Mouse (Mus musculus) midbrain, embryonic 12.5 days (tissue): ENCODE measurements at regions not wholly inside any gene's neighbourhood (a gene's known extent, or its start where the extent isn't known, plus 50 kb on each side); places are given as distances from the start of the nearest gene placed in this dataset.
A peak's percentile ranks its signal among the peaks of the same experiment; 100 is the strongest.

ENCODE experiments used
- ATAC-seq: fragments of 200-750 bp; cut with Nextera tagmentation; 2 replicates; pipeline ENCODE4 v1.8.0; 2017; ENCODE audit warnings: low read depth, moderate TSS enrichment, moderate library complexity; ENCODE audit not compliant: low FRiP score
- H3K27ac ChIP-seq: fragments of 300-500 bp; sonication (generic); replicated peaks from 2 replicates; pipeline ENCODE4 v1.5.1; 2016; ENCODE audit warnings: mild to moderate bottlenecking
- H3K27me3 ChIP-seq: fragments of 300-500 bp; sonication (generic); 2 replicates; pipeline ENCODE4 v1.6.1; 2016; ENCODE audit warnings: mild to moderate bottlenecking
- H3K36me3 ChIP-seq: fragments of 300-500 bp; sonication (generic); 2 replicates; pipeline ENCODE4 v1.6.1; 2016
- H3K4me1 ChIP-seq: fragments of 300-500 bp; sonication (generic); 2 replicates; pipeline ENCODE4 v1.6.1; 2016
- H3K4me2 ChIP-seq: fragments of 300-500 bp; sonication (generic); replicated peaks from 2 replicates; pipeline ENCODE4 v1.6.1; 2016; ENCODE audit warnings: mild to moderate bottlenecking, moderate library complexity
- H3K4me3 ChIP-seq: fragments of 300-500 bp; sonication (generic); 2 replicates; pipeline ENCODE4 v1.5.1; 2016; ENCODE audit warnings: mild to moderate bottlenecking
- H3K9ac ChIP-seq: fragments of 300-500 bp; sonication (generic); replicated peaks from 2 replicates; pipeline ENCODE4 v1.6.1; 2016; ENCODE audit warnings: mild to moderate bottlenecking, moderate library complexity
- H3K9me3 ChIP-seq: fragments of 300-500 bp; sonication (generic); 2 replicates; pipeline ENCODE4 v1.6.1; 2016; ENCODE audit warnings: mild to moderate bottlenecking
- WGBS: fragments of 180-500 bp; shearing (Covaris S2); methylation state at CpG from one replicate; pipeline ENCODE4 v1.1.7; 2016; 5-methylcytosine and 5-hydroxymethylcytosine counted together

DNA sequence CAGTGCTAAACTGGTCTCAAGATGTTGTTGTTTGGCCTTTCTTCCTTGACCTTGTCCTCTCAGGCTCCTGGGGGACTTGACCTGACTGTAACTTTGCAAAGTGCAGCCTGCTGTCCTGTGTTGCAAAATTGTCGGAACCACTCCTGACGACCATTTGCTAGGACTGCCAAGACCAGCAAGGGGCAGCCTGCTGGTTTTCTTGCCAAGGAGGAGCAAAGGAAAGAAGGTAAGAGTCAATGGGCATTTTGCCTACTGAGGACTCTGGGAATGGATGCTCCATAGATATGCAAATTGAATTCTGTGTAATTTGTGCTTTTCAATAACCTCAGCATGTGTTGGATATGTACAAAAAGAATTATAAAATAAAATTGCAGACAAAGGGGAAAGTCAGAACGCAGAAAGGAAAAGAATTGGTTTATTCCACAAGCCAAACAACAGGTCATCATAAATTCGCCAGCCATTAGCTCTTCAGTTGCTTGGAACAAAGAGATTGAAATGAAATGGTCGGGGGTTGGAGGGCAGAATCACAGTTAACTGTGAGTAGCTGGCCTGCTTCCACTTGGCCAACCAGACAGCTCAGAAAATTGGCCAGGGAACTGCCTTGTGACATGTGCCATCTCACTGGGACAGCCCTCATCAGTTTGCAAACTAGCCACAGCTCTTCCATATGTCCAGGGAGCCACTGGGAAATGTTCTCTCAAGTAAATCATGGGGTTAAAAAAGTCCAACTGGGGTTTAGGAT lies 256.5 kb upstream of the Gm10192 start:
- Histone ChIP-seq H3K4me3 (no peak overlapping the region), H3K9ac (no peak overlapping the region), H3K4me1 (no peaks in the 10 kb centered on the region), H3K36me3 (no peaks in the 10 kb centered on the region), H3K4me2 (no peak overlapping the region), H3K27me3 (no peaks in the 10 kb centered on the region), H3K27ac (no peak overlapping the region), H3K9me3 (no peaks in the 10 kb centered on the region)
- ATAC-seq: no peak
- WGBS: 69% methylated on average over 5 of the region's 5 CpGs

DNA sequence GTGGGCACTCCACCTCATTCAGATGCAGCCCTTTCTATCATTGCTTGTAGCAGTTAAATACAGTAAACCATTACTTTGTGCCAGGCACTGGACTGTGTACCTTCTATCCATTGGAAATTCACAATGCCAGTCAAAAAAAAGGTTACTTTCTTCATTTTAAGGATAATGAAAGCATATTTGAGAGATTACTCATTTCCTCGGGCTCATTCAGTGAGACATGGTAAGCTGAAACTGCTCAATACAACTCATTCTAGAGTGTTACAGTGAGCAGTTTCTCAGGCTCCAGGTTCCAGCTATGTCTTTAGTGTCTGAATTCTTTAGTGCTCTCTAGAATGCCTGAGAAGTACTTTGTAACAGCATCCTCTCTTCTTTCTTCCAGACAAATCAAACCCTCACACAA lies 249.7 kb upstream of the Gm10192 start:
- no peak overlapping the region for H3K4me3 ChIP-seq
- WGBS: 64% methylated on average over 1 of the region's 1 CpGs
- H3K36me3 ChIP-seq: no peaks in the 10 kb centered on the region
- no peak overlapping the region for H3K27ac ChIP-seq
- H3K4me1 ChIP-seq: peaks cover 5% of the 10 kb centered on the region; the same call in 1 of the 2 replicates
- ATAC-seq: no peak
- no peaks in the 10 kb centered on the region for H3K9me3 ChIP-seq
- no peaks in the 10 kb centered on the region for H3K27me3 ChIP-seq
- no peak overlapping the region for H3K9ac ChIP-seq
- H3K4me2 ChIP-seq: no peak overlapping the region

- no peak overlapping the region for H3K9ac ChIP-seq
- H3K27ac ChIP-seq: no peak overlapping the region
- no peaks in the 10 kb centered on the region for H3K36me3 ChIP-seq
- H3K4me2 ChIP-seq: no peak overlapping the region
- ATAC-seq: no peak
- no peaks in the 10 kb centered on the region for H3K27me3 ChIP-seq
- no peak overlapping the region for H3K4me3 ChIP-seq
- peaks cover 5% of the 10 kb centered on the region; the same call in 1 of the 2 replicates for H3K4me1 ChIP-seq
- no peaks in the 10 kb centered on the region for H3K9me3 ChIP-seq
- 69% methylated on average over 1 of the region's 1 CpGs for WGBS
Observed at GRCm38 (mm10) chr4:97432094-97432493, 249.1 kb upstream of the Gm10192 start.

DNA sequence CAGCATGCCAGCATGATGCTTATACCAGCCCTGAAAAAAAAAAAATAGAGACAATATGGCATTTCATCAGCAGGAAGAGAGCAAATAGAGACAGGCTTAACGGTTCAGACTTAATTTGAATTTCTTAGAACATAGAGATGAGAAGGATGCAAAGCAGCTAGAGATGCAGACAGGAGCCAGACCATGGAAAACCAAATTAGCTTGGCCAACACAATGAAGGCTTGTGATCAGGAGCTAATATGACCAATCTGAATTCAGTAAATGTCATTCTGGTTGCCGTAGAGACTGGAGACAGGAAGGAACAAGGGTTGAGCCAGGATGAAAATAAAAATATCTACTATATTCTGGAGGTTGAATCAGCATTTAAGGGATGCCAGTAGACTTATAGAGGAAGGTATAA lies 248.3 kb upstream of the Gm10192 start:
- peaks cover 5% of the 10 kb centered on the region; the same call in 1 of the 2 replicates for H3K4me1 ChIP-seq
- H3K4me2 ChIP-seq: no peak overlapping the region
- peak; percentile 60 for ATAC-seq
- no peaks in the 10 kb centered on the region for H3K9me3 ChIP-seq
- no peaks in the 10 kb centered on the region for H3K36me3 ChIP-seq
- no peaks in the 10 kb centered on the region for H3K27me3 ChIP-seq
- no peak overlapping the region for H3K9ac ChIP-seq
- H3K27ac ChIP-seq: no peak overlapping the region
- whole genome bisulfite sequencing: 41% methylated on average over 2 of the region's 2 CpGs
- no peak overlapping the region for H3K4me3 ChIP-seq

DNA sequence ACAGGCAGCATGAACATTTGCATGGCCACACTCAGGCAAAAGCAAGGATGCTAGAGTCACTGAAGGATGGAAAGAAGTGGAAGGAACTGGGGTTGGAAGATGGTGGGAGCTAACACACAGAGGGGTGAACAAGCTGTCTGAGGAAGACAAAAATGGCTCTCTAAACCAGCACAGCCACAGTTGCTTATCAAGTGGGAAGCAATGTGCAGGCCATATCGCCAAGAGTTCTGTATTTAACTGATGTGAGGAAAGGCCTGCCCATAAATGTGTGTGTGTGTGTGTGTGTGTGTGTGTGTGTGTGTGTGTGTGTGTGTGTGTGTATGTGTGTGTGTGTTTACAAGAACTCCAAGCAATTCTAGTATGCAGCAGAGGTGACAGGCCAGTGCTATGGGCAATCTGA lies 236.9 kb upstream of the Gm10192 start:
- no peaks in the 10 kb centered on the region for H3K4me1 ChIP-seq
- H3K4me3 ChIP-seq: no peak overlapping the region
- no peak overlapping the region for H3K27ac ChIP-seq
- H3K9me3 ChIP-seq: no peaks in the 10 kb centered on the region
- 100% methylated on average over 1 of the region's 1 CpGs for WGBS
- no peak overlapping the region for H3K9ac ChIP-seq
- H3K27me3 ChIP-seq: no peaks in the 10 kb centered on the region
- H3K4me2 ChIP-seq: no peak overlapping the region
- no peak for ATAC-seq
- H3K36me3 ChIP-seq: no peaks in the 10 kb centered on the region

- Histone ChIP-seq H3K9me3 (no peaks in the 10 kb centered on the region), H3K4me1 (no peaks in the 10 kb centered on the region), H3K36me3 (no peaks in the 10 kb centered on the region), H3K4me3 (no peak overlapping the region), H3K4me2 (no peak overlapping the region), H3K9ac (no peak overlapping the region), H3K27me3 (no peaks in the 10 kb centered on the region), H3K27ac (no peak overlapping the region)
- ATAC-seq: peak; percentile 77
- WGBS: 20% methylated on average over 5 of the region's 5 CpGs
Observed at GRCm38 (mm10) chr4:97418616-97419015, 235.7 kb upstream of the Gm10192 start.

DNA sequence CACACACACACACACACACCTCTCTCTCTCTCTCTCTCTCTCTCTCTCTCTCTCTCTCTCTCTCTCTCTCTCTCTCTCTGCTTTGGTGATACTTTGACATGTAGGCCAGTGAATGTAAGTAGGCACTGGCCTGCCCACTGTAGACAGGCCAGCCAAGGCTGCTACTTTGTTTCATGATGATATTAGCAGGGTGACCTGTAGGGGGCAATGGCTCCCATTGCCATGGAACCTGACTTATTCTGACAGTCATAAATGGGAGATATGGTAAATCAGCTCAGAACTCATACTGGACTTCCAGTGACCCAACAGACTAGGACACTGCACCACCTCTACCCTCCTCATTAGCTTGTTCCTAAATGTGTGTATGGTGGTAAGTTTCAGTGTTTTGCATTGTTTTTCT lies 235.0 kb upstream of the Gm10192 start:
- no peaks in the 10 kb centered on the region for H3K27me3 ChIP-seq
- H3K4me1 ChIP-seq: no peaks in the 10 kb centered on the region
- H3K27ac ChIP-seq: no peak overlapping the region
- ATAC-seq: 0 out of 2 replicates have a peak, but pooled peaks have one; percentile 14
- no peak overlapping the region for H3K4me3 ChIP-seq
- no peak overlapping the region for H3K4me2 ChIP-seq
- no peaks in the 10 kb centered on the region for H3K9me3 ChIP-seq
- H3K9ac ChIP-seq: no peak overlapping the region
- no peaks in the 10 kb centered on the region for H3K36me3 ChIP-seq

DNA sequence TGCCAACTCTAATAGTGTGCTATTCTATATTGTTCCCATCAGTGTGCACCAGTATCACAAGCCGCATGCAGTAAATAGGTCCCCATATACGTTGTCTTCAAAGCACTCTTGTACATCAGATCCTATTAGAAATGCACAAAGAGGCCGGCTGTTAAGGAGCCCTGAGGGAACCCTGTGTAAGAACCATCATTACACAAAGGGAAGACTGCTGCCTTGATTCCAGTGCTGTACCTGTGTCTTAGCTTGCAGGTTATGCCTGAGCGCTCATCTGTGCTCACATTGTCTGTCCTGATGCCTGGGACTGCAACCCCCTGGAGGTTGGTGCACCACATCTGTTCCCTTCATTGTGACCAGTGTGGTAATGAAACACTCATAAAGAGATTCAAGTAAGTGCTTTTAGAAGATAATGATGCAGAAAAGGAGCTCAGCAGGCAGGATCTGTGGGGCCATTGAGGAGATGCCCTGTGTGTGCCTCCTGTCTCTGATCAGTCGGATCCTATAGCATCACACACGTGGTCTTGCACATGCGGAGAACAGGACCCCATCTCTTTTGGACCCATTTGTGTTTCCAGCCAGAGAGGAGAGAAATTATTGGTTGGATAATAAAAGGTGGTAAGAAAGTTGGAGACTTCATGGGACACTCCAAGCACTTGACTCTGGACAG lies 225.8 kb upstream of the Gm10192 start:
- Histone ChIP-seq H3K4me2 (no peak overlapping the region), H3K4me3 (no peak overlapping the region), H3K9ac (no peak overlapping the region), H3K27ac (no peak overlapping the region), H3K36me3 (no peaks in the 10 kb centered on the region), H3K4me1 (peaks cover 4% of the 10 kb centered on the region; the same call in 1 of the 2 replicates), H3K9me3 (no peaks in the 10 kb centered on the region), H3K27me3 (no peaks in the 10 kb centered on the region)
- WGBS: 36% methylated on average over 7 of the region's 7 CpGs
- peak; percentile 82 for ATAC-seq

- Histone ChIP-seq H3K9me3 (no peaks in the 10 kb centered on the region), H3K36me3 (no peaks in the 10 kb centered on the region), H3K27me3 (no peaks in the 10 kb centered on the region), H3K4me2 (no peak overlapping the region), H3K9ac (no peak overlapping the region), H3K27ac (no peak overlapping the region), H3K4me1 (no peaks in the 10 kb centered on the region), H3K4me3 (no peak overlapping the region)
- 89% methylated on average over 3 of the region's 3 CpGs for WGBS
- no peak for ATAC-seq
Observed at GRCm38 (mm10) chr4:97394697-97395280, 211.8 kb upstream of the Gm10192 start.

GRCm38 (mm10) chr4:97381084-97381483 lies 198.1 kb upstream of the Gm10192 start:
- Histone ChIP-seq H3K27ac (no peak overlapping the region), H3K4me3 (no peak overlapping the region), H3K4me2 (no peak overlapping the region), H3K9ac (no peak overlapping the region), H3K27me3 (no peaks in the 10 kb centered on the region), H3K36me3 (no peaks in the 10 kb centered on the region), H3K4me1 (no peaks in the 10 kb centered on the region), H3K9me3 (no peaks in the 10 kb centered on the region)
- no peak for ATAC-seq
- 77% methylated on average over 3 of the region's 3 CpGs for WGBS

DNA sequence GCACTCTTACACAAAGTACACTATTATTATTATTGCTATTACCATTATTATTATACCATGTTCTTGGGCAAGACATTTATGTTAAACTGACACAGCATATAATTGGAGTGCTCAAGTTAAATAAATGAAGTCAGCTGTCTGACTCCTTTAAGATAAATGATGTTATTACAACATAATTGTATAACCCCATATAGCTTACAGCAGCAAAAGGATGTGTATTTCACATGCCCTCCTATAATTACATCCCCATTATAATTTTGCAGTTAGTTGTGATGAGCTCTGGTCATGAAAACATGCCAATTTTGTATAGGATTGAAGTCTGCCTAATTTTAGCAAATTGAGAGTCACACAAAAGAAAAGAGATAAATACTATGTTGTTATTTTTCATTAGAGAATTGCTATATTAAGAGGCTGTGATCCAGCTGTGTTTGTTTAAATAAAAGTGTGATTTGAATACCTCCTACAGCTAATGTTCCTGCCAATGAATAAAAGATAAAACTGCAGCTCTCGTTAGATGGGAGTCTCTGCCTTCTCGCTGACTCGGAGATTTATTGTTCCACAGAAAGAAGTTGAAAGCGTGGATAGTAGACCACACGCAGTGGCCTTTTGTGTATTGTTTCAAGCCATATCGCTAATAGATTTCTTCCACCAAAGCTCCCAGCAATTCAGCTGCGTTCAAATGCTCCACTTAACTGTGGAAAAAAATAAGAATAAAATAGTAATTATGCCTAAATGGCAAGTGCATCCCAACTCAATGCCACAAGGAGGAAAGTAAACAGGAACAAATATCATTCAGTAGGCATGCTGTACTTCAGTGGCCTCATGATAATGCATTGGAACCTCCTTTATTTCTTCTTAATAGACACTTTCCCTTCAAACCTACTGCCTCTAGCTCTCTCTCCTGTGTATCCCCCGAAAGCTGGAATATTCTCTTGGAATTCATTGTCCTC lies 194.9 kb upstream of the Gm10192 start:
- no peak overlapping the region for H3K4me2 ChIP-seq
- no peaks in the 10 kb centered on the region for H3K27me3 ChIP-seq
- H3K9ac ChIP-seq: no peak overlapping the region
- WGBS: 49% methylated on average over 8 of the region's 8 CpGs
- H3K9me3 ChIP-seq: no peaks in the 10 kb centered on the region
- no peak overlapping the region for H3K4me3 ChIP-seq
- ATAC-seq: no peak
- H3K4me1 ChIP-seq: no peaks in the 10 kb centered on the region
- no peaks in the 10 kb centered on the region for H3K36me3 ChIP-seq
- H3K27ac ChIP-seq: no peak overlapping the region
